Comparison of ENCODE assay signal across 9 mouse cellular contexts in genomic region chr3:30793403-30794221, GRCm38 (mm10). TPM values are rescaled to one million over a fixed set of nuclear protein-coding genes. Genes with fewer than 3 reads are reported as not detected.
DNase-seq lines count a peak whose midpoint lies in the region; ATAC-seq and TF ChIP-seq lines count a peak whose summit lies in the region.
"Had no signal": no experiment of that assay in that cellular context is flagged by ENCODE, and none has a peak within 500 bp of the region (broad histone marks: within the 10 kb centered on the region; RNA-seq: fewer than 3 reads in every experiment).

No protein-coding gene starts in this region.

- no peaks in the 10 kb centered on the region for H3K36me3 ChIP-seq in E14TG2a.4 (ENCODE audit: insufficient read depth, low read length)
- no peaks in the 10 kb centered on the region; the same call in 1 of the 2 replicates for H3K36me3 ChIP-seq in liver, adult 2 months (ENCODE audit: control insufficient read depth, insufficient read depth, low read length)
- H3K36me3 ChIP-seq in midbrain, postnatal 0 days (ENCODE audit: insufficient read depth, low read length): no peaks in the 10 kb centered on the region

- H3K9ac ChIP-seq in liver, adult 2 months (ENCODE audit: low read depth, low read length): peak overlapping the region; percentile 99
- H3K9ac ChIP-seq in midbrain, postnatal 0 days (replicated peaks; ENCODE audit: low read length, poor library complexity, severe bottlenecking): peak overlapping the region; percentile 93

- peak overlapping the region; percentile 91 for H3K27ac ChIP-seq in liver, adult 2 months (replicated peaks; ENCODE audit: insufficient read depth, low read depth, low read length)
- peak overlapping the region; percentile 95 for H3K27ac ChIP-seq in midbrain, postnatal 0 days (ENCODE audit: low read depth, low read length)

- H3K4me1 ChIP-seq in E14TG2a.4 (replicated peaks; ENCODE audit: low read depth, low read length): peaks cover 21% of the 10 kb centered on the region
- peaks cover 7% of the 10 kb centered on the region for H3K4me1 ChIP-seq in liver, adult 2 months (ENCODE audit: control insufficient read depth, insufficient read depth, low read length)
- no peaks in the 10 kb centered on the region for H3K4me1 ChIP-seq in midbrain, postnatal 0 days (ENCODE audit: insufficient read depth, low read length)

- H3K9me3 ChIP-seq in E14TG2a.4 (ENCODE audit: low read length): peaks cover 18% of the 10 kb centered on the region
- no peaks in the 10 kb centered on the region for H3K9me3 ChIP-seq in midbrain, postnatal 0 days (ENCODE audit: low read length)

- WGBS in liver, adult 2 months: under 1% methylated on average over 61 of the region's 75 CpGs
- under 1% methylated on average over 58 of the region's 75 CpGs for WGBS in midbrain, postnatal 0 days

- no peaks in the 10 kb centered on the region for H3K27me3 ChIP-seq in E14TG2a.4 (ENCODE audit: insufficient read depth, low read length)
- H3K27me3 ChIP-seq in liver, adult 2 months (ENCODE audit: control insufficient read depth, insufficient read depth, low read length): no peaks in the 10 kb centered on the region
- no peaks in the 10 kb centered on the region for H3K27me3 ChIP-seq in midbrain, postnatal 0 days (ENCODE audit: insufficient read depth, low read length)

- no peak for TF ChIP-seq POLR2A in liver, adult 2 months (IDR thresholded peaks at IDR 0.05; ENCODE audit: extremely low read depth, insufficient read depth, low read length)

- peak; percentile 24 for ATAC-seq in common myeloid progenitor, adult 5-6 weeks (replicated peaks; ENCODE audit: low read depth, poor library complexity, severe bottlenecking)
- ATAC-seq in midbrain, postnatal 0 days (ENCODE audit: low FRiP score): peak; percentile 83

- peaks cover 16% of the 10 kb centered on the region; the same call in 1 of the 2 replicates for H3K79me2 ChIP-seq in liver, adult 2 months (ENCODE audit: control insufficient read depth, insufficient read depth, low read length)

- peak overlapping the region; percentile 94 for H3K4me3 ChIP-seq in E14TG2a.4 (replicated peaks; ENCODE audit: low read length)
- peak overlapping the region; percentile 92 for H3K4me3 ChIP-seq in liver, adult 2 months (ENCODE audit: insufficient read depth, low read depth, low read length)
- H3K4me3 ChIP-seq in midbrain, postnatal 0 days (ENCODE audit: low read depth, low read length): peak overlapping the region; percentile 99

- peak; percentile 53 for DNase-seq in 3T3-L1 (ENCODE audit: low read depth, low spot score)
- peak; percentile 40 for DNase-seq in gastrocnemius, postnatal 10 days
- DNase-seq in kidney, adult 18-20 months: peak; percentile 71
- DNase-seq in liver, adult 2 months (ENCODE audit: extremely low read depth, low read depth, low spot score): peak; percentile 83
- DNase-seq in midbrain, postnatal 0 days (ENCODE audit: low spot score): peak; percentile 26
- DNase-seq in yolk sac, embryonic 10.5 days (ENCODE audit: low spot score): peak; percentile 42

- TF ChIP-seq CTCF in E14TG2a.4 (conservative IDR thresholded peaks at IDR 0.05; ENCODE audit: low read length): no peak
- TF ChIP-seq CTCF in liver, adult 2 months (IDR thresholded peaks at IDR 0.05; ENCODE audit: low read depth, low read length): no peak
- TF ChIP-seq CTCF in midbrain, postnatal 0 days (IDR thresholded peaks at IDR 0.05): no peak

- peak overlapping the region; percentile 61 for H3K4me2 ChIP-seq in midbrain, postnatal 0 days (ENCODE audit: low read depth, low read length, poor library complexity, severe bottlenecking)

RNA-seq across cellular contexts. Expression of gene Sec62, which starts 0.9 kb away (rescaled TPM):
- 88.0 and 105 TPM in 2 replicates for total RNA-seq in common myeloid progenitor, adult 5-6 weeks (2017)
- 10 to 100 TPM; 53.1 to 67.8 TPM for total RNA-seq in gastrocnemius, postnatal 10 days (2021)
- total RNA-seq in liver, adult 2 months (2014; rRNA removed): 56.6 and 77.5 TPM in 2 replicates
- 16.3 and 19.2 TPM in 2 replicates for polyA plus RNA-seq in liver, adult 2 months (2012; rRNA removed)
- total RNA-seq in midbrain, postnatal 0 days (2014; rRNA removed): 58.6 and 65.1 TPM in 2 replicates
- 102 and 129 TPM in 2 replicates for polyA plus RNA-seq in midbrain, postnatal 0 days (2015; fragmentation: Nextera tagmentation; extraction: Ambion mirVana)

RNA-seq across cellular contexts. Expression of gene Samd7, which starts 47.5 kb away (rescaled TPM):
- total RNA-seq in common myeloid progenitor, adult 5-6 weeks (2017): not detected in 2 replicates
- under 1 TPM; 0.26 to 0.36 TPM for total RNA-seq in gastrocnemius, postnatal 10 days (2021)
- not detected in 2 replicates for total RNA-seq in liver, adult 2 months (2014; rRNA removed)
- polyA plus RNA-seq in liver, adult 2 months (2012; rRNA removed): not detected in 2 replicates
- 0.05 and 0.33 TPM in 2 replicates for total RNA-seq in midbrain, postnatal 0 days (2014; rRNA removed)
- polyA plus RNA-seq in midbrain, postnatal 0 days (2015; fragmentation: Nextera tagmentation; extraction: Ambion mirVana): 0.17 and 0.26 TPM in 2 replicates
- total RNA-seq: left cerebral cortex, postnatal 10 days had no signal

Comparison
In these comparisons a context has a peak if more than half of its experiments do, and no peak if none do; other contexts are left out.
1. Peak in every context shown above with its lines: DNase-seq, ATAC-seq, H3K4me3 ChIP-seq and H3K27ac ChIP-seq.
2. DNase-seq: peak in every context shown above with its lines; median percentile 83 in liver, adult 2 months; 71 in kidney, adult 18-20 months; 53 in 3T3-L1; 42 in yolk sac, embryonic 10.5 days; 40 in gastrocnemius, postnatal 10 days; 26 in midbrain, postnatal 0 days.